Mouse (Mus musculus): ENCODE measurements around the gene Slain2.
"Not testable (repeated sequence)": the region's sequence is repeated elsewhere in the genome, so short reads cannot be mapped to it uniquely, and the experiment has no call there.

The Slain2 gene

GRCm38 (mm10) chr5:72995379-72995778 is 81.3 kb downstream of the Slain2 start:
- Histone ChIP-seq H3K27me3 (ENCODE audit: control insufficient read depth, insufficient read depth, low read length, poor library complexity, severe bottlenecking) (no peaks in the 10 kb centered on the region), H3K36me3 (ENCODE audit: control insufficient read depth, insufficient read depth, low read length, poor library complexity, severe bottlenecking) (no peaks in the 10 kb centered on the region)
- no peak for DNase-seq (ENCODE audit: low read depth, low spot score)

GRCm38 (mm10) chr5:72998546-72998945 is 84.4 kb downstream of the Slain2 start:
- not testable (repeated sequence) for H3K36me3 ChIP-seq (ENCODE audit: control insufficient read depth, insufficient read depth, low read length, poor library complexity, severe bottlenecking); DNase-seq (ENCODE audit: low read depth, low spot score); H3K27me3 ChIP-seq (ENCODE audit: control insufficient read depth, insufficient read depth, low read length, poor library complexity, severe bottlenecking)

GRCm38 (mm10) chr5:73004046-73004445 is 89.9 kb downstream of the Slain2 start:
- no peak for DNase-seq (ENCODE audit: low read depth, low spot score)
- Histone ChIP-seq H3K36me3 (ENCODE audit: control insufficient read depth, insufficient read depth, low read length, poor library complexity, severe bottlenecking) (no peaks in the 10 kb centered on the region), H3K27me3 (ENCODE audit: control insufficient read depth, insufficient read depth, low read length, poor library complexity, severe bottlenecking) (no peaks in the 10 kb centered on the region; the same call in 1 of the 2 replicates)

GRCm38 (mm10) chr5:73006784-73007581 is 92.9 kb downstream of the Slain2 start, which contains the start of gene Slc10a4:
Gene Slc10a4 (plus strand): TSS chr5:73006883.
- DNase-seq (ENCODE audit: low read depth, low spot score), result no peak

GRCm38 (mm10) chr5:73007582-73007959 is 93.5 kb downstream of the Slain2 start:
- Histone ChIP-seq H3K27me3 (ENCODE audit: control insufficient read depth, insufficient read depth, low read length, poor library complexity, severe bottlenecking) (no peaks in the 10 kb centered on the region; the same call in 1 of the 2 replicates), H3K36me3 (ENCODE audit: control insufficient read depth, insufficient read depth, low read length, poor library complexity, severe bottlenecking) (no peaks in the 10 kb centered on the region)
- DNase-seq (ENCODE audit: low read depth, low spot score), result no peak

More at GRCm38 (mm10) chr5:73006784-73007581, 92.9 kb downstream of the Slain2 start, which contains the start of gene Slc10a4:
- no peaks in the 10 kb centered on the region for H3K36me3 ChIP-seq (ENCODE audit: control insufficient read depth, insufficient read depth, low read length, poor library complexity, severe bottlenecking)
- H3K27me3 ChIP-seq (ENCODE audit: control insufficient read depth, insufficient read depth, low read length, poor library complexity, severe bottlenecking), result no peaks in the 10 kb centered on the region; the same call in 1 of the 2 replicates

GRCm38 (mm10) chr5:73008230-73008629 is 94.1 kb downstream of the Slain2 start:
- H3K27me3 ChIP-seq (ENCODE audit: control insufficient read depth, insufficient read depth, low read length, poor library complexity, severe bottlenecking); H3K36me3 ChIP-seq (ENCODE audit: control insufficient read depth, insufficient read depth, low read length, poor library complexity, severe bottlenecking): not testable (repeated sequence)
- DNase-seq (ENCODE audit: low read depth, low spot score), result peak; percentile 28

- H3K36me3 ChIP-seq (ENCODE audit: control insufficient read depth, insufficient read depth, low read length, poor library complexity, severe bottlenecking); DNase-seq (ENCODE audit: low read depth, low spot score); H3K27me3 ChIP-seq (ENCODE audit: control insufficient read depth, insufficient read depth, low read length, poor library complexity, severe bottlenecking): not testable (repeated sequence)
Measured at GRCm38 (mm10) chr5:73011806-73012205, 97.7 kb downstream of the Slain2 start.

GRCm38 (mm10) chr5:73012884-73013610 is 98.9 kb downstream of the Slain2 start:
- not testable (repeated sequence) for H3K36me3 ChIP-seq (ENCODE audit: control insufficient read depth, insufficient read depth, low read length, poor library complexity, severe bottlenecking); DNase-seq (ENCODE audit: low read depth, low spot score); H3K27me3 ChIP-seq (ENCODE audit: control insufficient read depth, insufficient read depth, low read length, poor library complexity, severe bottlenecking)

- DNase-seq (ENCODE audit: low read depth, low spot score); H3K36me3 ChIP-seq (ENCODE audit: control insufficient read depth, insufficient read depth, low read length, poor library complexity, severe bottlenecking); H3K27me3 ChIP-seq (ENCODE audit: control insufficient read depth, insufficient read depth, low read length, poor library complexity, severe bottlenecking): not testable (repeated sequence)
Measured at GRCm38 (mm10) chr5:73013611-73014287, 99.6 kb downstream of the Slain2 start.

- H3K27me3 ChIP-seq (ENCODE audit: control insufficient read depth, insufficient read depth, low read length, poor library complexity, severe bottlenecking), result no peaks in the 10 kb centered on the region; the same call in 1 of the 2 replicates
- no peaks in the 10 kb centered on the region for H3K36me3 ChIP-seq (ENCODE audit: control insufficient read depth, insufficient read depth, low read length, poor library complexity, severe bottlenecking)
- DNase-seq (ENCODE audit: low read depth, low spot score), result no peak
Measured at GRCm38 (mm10) chr5:73014745-73015144, 100.6 kb downstream of the Slain2 start.

- Histone ChIP-seq H3K36me3 (ENCODE audit: control insufficient read depth, insufficient read depth, low read length, poor library complexity, severe bottlenecking) (peaks cover 16% of the 10 kb centered on the region), H3K27me3 (ENCODE audit: control insufficient read depth, insufficient read depth, low read length, poor library complexity, severe bottlenecking) (no peaks in the 10 kb centered on the region)
- no peak for DNase-seq (ENCODE audit: low read depth, low spot score)
Measured at GRCm38 (mm10) chr5:73023801-73024200, 109.7 kb downstream of the Slain2 start.
